Mouse (Mus musculus): ENCODE results near the gene Numa1. TPM values are rescaled to one million over a fixed set of nuclear protein-coding genes. Genes with fewer than 3 reads are reported as not detected.
"Not testable (repeated sequence)": the region's sequence is repeated elsewhere in the genome, so short reads cannot be mapped to it uniquely, and the experiment has no call there.

The Numa1 gene
- total RNA-seq, 2 experiments from 2014 or later, result 47.1 to 53.6 TPM

DNA sequence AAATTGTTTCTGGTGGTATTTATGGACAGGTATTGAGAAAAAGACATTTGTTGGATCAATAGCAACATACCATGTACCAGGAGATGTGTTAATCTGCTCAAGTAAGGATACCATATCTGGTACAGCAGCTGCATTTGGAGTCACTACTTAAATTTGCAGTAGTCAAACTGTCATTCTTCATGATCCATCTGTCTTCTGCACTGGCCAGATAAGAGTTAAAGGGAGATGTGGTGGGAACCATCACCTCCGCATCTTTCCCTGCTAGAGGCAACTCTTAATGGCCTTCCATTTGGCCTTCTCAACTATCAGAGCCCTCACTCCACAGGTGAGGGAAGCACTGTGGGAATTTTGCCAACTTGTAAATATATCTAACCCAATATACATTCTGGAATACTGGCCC is 72.6 kb downstream of the Numa1 start:
- TF ChIP-seq CTCF (IDR thresholded peaks at IDR 0.05), result no peak

DNA sequence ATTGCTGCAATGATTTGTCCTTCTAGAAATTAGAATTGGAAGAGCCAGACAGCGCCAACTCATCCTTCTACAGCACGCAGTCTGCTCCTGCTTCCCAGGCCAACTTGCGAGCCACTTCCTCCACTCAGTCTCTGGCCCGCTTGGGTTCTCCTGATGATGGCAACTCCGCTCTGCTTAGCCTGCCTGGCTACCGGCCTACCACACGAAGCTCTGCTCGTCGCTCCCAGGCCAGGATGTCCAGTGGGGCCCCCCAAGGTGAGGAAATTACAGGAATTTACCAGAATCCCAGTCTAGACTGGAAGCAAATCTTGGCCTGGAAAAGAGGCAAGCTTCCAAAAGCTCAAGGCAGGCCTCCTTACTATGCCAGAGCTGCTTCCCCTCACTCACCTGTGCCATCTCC is 77.9 kb downstream of the Numa1 start:
- no peak for TF ChIP-seq CTCF (IDR thresholded peaks at IDR 0.05)
- intact Hi-C loops (cut with DNase I), result no loop called here
- Histone ChIP-seq H3K27ac (no peak overlapping the region), H3K4me3 (no peak overlapping the region)
- DNase-seq, result peak; percentile 13

More for the DNA sequence above, 72.6 kb downstream of the Numa1 start:
- peak; percentile 2 for DNase-seq
- Histone ChIP-seq H3K27ac (no peak overlapping the region), H3K4me3 (no peak overlapping the region)
- intact Hi-C loops (cut with DNase I), result no loop called here

DNA sequence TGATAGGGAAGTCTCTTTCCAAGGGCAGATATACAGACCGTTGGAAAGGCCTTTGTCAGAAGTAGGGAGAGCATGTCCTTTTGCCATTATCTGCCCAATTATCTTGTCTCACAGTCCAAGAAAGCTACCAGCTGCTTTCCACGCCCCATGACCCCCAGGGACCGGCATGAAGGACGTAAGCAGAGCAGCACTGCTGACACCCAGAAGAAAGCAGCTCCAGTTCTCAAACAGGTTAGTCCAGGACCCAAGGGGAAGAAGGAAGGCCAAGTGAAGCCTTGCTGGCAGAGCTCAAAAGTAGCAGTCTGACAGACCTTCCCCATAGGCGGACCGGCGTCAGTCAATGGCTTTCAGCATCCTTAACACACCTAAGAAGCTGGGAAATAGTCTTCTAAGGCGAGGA is 79.5 kb downstream of the Numa1 start:
- DNase-seq, result no peak
- Histone ChIP-seq H3K4me3 (no peak overlapping the region), H3K27ac (no peak overlapping the region)
- no peak for TF ChIP-seq CTCF (IDR thresholded peaks at IDR 0.05)
- intact Hi-C loops (cut with DNase I), result no loop called here

DNA sequence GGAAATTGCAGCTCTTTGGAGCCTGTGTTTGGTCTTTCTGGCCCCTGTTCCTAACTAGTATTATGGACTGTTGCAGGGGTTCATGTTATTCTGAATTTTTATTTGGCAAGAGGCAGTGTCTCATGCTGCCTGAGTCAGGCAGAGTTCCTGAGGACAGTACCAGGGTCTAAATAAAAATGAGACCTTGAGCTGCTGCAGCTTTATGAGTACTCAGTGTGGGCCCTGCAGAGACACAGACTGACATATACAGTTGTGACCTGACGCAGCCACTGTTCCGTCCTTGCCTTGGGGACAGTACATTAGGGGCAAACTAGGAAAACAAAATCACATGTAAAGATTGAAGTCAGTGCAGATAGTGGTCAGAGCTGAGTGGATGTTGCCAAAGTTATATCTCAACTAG is 81.1 kb downstream of the Numa1 start:
- intact Hi-C loops (cut with DNase I), result no loop called here
- Histone ChIP-seq H3K27ac (no peak overlapping the region), H3K4me3 (no peak overlapping the region)
- no peak for TF ChIP-seq CTCF (IDR thresholded peaks at IDR 0.05)
- peak; percentile 6 for DNase-seq

DNA sequence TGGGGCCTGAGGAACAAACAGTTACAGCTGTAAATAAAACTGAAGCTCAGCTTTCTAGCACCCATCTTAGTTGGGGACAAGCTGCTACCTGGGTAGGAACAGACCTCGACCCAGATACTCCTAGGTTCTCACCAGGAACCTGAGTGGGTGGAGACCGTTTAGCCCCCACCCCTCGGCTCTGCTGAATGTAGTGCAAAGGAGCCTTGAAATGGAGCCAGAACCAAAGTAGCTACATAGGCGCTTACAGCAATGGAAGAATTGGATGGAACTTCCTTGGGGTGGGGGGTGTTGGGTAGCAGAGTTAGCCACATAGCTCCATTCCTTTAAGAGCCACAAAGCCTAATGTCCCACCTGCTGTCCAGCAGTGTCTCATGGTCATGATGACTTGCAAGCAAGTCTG is 83.0 kb downstream of the Numa1 start:
- peak overlapping the region; percentile 83 for H3K27ac ChIP-seq
- TF ChIP-seq CTCF (IDR thresholded peaks at IDR 0.05), result no peak
- no peak for DNase-seq
- intact Hi-C loops (cut with DNase I), result no loop called here
- peak overlapping the region; percentile 62 for H3K4me3 ChIP-seq

DNA sequence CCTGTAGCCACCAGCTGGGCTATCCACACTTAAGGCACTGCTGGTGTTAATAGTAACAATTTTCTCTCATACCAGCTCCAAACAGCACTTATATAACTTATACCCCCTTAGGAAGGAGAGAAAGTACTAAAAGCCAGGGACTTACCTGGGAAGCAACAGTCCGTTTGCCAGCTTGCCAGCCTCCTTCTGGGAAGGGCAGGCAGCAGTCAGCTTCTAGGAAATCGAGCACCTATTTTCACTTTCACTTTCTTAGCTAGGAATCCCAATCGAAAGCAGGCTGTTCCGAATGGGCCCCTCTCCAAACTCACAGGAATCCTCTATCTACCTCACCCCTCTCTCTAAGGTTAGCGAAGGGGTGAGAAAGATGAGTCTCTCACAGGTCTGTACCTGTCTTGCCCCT is 83.5 kb downstream of the Numa1 start:
- intact Hi-C loops (cut with DNase I), result no loop called here
- peak overlapping the region; percentile 83 for H3K27ac ChIP-seq
- peak; percentile 42 for DNase-seq
- H3K4me3 ChIP-seq, result peak overlapping the region; percentile 62
- TF ChIP-seq CTCF (IDR thresholded peaks at IDR 0.05), result no peak

DNA sequence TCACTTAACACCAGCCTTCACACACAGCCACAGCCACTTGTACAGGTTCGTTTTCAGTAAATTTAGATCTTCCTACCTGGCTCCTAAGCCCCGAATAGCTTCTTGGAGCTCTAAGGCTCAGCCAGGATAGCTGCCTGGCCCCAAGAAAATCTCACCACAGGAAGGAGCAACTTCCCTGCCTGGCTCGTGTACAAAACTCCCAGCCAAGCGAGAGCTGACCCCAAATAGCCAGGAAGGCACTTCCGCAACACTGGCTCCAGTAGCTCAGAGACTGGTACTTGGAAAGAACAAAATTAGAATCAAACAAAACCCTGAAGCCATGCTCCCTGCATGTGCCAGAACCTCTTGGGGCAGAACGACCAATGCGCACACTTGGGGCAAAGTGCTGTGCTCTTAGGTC is 84.1 kb downstream of the Numa1 start:
- Histone ChIP-seq H3K4me3 (peak overlapping the region; percentile 62), H3K27ac (peak overlapping the region; percentile 83)
- peak; percentile 47 for DNase-seq
- TF ChIP-seq CTCF (IDR thresholded peaks at IDR 0.05), result no peak
- intact Hi-C loops (cut with DNase I), result no loop called here

DNA sequence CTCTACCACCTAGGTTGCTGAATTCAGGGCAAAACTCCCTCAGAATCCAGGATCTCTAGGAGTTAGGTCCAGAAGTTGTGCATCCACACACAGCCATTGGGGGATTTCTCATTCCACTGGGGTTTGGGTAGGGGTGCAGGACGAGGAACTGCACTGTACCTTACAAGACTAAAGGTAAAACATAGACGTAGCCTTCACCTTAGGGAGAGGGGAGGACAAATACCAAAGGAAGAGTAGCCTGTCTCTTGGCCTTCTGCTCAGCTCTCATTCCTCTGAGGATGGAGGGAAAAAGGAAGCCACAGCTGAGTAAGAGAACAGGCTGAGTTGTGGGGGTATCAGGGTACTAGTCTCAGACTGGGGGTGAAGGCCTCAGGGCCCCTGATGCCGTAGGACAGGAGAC is 84.7 kb downstream of the Numa1 start, which contains the start of gene Il18bp:
Gene Il18bp (minus strand): TSS at position 101 of the 400 bp plus-strand sequence.
- TF ChIP-seq CTCF (IDR thresholded peaks at IDR 0.05), result no peak
- peak within 1 kb of the TSS; percentile 62 for H3K4me3 ChIP-seq
- H3K27ac ChIP-seq, result peak within 1 kb of the TSS; percentile 83
- intact Hi-C loops (cut with DNase I), result no loop called here
- DNase-seq, result no peak

DNA sequence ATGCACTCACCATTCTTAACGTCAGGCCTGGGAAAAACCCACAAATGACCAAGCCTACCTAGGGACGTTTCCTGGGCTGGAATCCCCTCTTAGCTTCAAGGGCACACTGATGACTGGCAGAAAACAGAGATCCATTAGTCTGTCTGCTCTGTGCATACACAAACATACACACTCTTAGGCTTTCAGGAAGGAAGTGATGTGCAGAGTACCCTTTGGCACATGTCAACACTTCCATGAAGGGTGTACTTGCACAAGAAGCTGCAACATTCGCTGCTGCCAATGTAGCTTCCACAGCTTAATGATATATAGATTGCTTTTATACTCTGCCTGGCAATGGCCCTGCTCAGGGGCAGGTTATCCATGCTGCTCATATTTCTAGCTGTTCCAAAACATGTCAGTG is 85.5 kb downstream of the Numa1 start:
- H3K4me3 ChIP-seq, result no peak overlapping the region
- no peak for DNase-seq
- intact Hi-C loops (cut with DNase I), result no loop called here
- no peak for TF ChIP-seq CTCF (IDR thresholded peaks at IDR 0.05)
- no peak overlapping the region for H3K27ac ChIP-seq

DNA sequence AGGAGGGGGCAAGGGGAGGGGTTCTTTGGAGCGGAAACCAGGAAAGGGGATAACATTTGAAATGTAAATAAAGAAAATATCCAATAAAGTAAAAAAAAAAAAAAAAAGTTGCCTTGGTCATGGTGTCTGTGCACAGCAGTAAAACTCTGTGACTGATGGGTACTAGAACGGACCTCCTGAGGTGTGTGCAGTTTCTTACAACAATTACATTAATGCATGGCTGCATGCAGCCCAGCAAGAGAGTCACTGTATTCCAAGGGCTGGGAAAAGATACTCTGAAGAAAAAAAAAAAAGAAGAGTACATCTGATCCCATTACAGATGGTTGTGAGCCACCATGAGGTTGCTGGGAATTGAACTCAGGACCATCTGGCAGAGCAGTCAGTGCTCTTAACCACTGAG is 87.0 kb downstream of the Numa1 start:
- H3K27ac ChIP-seq; H3K4me3 ChIP-seq; DNase-seq; intact Hi-C loops (cut with DNase I): not testable (repeated sequence)

DNA sequence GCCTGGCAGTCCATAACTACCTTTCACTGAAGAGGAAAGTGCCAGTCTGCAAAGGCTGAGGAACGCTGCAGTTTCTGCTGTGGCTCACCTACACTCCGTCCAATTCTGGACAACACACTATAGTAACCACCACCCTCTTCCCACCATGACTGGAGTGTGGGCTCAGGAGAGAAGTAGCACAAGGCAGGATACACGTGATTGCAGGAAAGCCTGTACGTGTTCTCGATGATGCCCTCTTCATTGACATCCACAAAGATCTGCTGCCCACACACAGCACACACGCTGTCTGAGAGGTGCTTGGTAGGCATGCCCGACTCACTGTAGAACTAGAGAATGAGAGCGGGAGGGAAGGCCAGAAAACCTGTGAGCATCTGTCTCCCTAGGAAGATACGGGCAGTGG is 89.9 kb downstream of the Numa1 start:
- Histone ChIP-seq H3K4me3 (no peak overlapping the region), H3K27ac (no peak overlapping the region)
- TF ChIP-seq CTCF (IDR thresholded peaks at IDR 0.05), result no peak
- intact Hi-C loops (cut with DNase I), result no loop called here
- no peak for DNase-seq

DNA sequence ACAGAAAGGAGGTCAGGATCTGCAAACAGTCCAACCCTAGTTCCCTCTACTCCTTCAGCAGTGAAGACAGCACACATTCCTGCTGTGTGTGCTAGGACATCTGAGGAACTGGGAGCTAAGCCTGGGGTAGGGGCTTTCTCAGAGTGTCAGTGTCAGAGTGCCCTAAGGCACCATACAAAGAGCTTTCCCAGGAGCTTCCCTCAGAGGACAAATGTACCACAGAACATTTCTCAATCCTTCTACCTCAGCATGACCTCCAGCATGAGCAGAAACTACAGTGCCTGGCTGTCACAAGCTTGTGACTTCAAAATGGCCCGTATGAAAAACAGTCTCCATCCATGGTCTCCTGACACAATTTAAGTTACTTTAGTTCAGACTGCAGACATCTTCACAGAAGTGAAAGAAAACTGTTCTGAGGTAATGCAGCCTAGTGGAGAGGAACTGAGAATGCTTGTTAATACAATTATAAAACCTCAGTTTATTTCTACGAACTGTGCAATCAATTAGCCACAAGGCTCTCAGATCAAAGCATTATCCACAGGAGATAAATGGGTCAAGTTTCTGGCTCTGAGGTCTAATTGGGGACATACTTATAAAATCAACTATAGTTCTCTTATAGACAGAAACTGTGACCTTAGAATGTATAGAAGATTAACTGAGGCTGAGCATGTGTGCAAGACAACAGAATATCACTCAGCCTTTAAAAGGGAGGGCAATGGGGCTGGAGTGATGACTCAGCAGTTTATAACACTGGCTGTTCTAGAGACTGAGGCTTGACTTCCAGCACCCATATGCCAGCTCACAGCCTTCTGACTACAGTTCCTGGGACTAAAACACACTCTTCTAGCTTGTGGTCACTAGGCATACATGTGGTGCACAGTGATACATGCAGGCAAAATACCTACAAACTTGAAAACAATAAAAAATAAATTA is 91.5 kb downstream of the Numa1 start:
- no peak for DNase-seq
- intact Hi-C loops (cut with DNase I), result no loop called here
- H3K27ac ChIP-seq, result no peak overlapping the region
- TF ChIP-seq CTCF (IDR thresholded peaks at IDR 0.05), result no peak
- H3K4me3 ChIP-seq, result no peak overlapping the region

DNA sequence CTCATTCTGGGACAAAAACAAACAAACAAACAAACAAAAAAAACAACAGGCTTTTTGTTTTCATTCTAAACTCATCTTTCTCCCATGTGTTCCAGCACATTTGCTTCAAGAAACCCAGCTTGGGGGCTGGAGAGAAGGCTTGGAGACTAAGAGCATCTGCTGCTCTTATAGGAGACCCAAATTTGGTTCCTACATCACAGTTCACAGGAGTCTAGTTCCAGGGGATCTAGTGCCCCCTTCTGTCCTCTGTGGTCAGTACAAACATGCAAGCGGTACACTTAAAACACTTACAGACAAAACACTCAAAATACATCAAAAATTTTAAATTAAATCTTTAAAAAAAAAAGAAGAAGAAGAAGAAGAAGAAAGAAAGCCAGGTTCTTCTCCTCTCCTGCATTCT is 101.0 kb downstream of the Numa1 start:
- peak; percentile 56 for TF ChIP-seq CTCF (IDR thresholded peaks at IDR 0.05)
- no peak overlapping the region for H3K4me3 ChIP-seq
- intact Hi-C loops (cut with DNase I), result loop anchor here (2.0 kb wide), 2 partner anchors 36 to 116 kb away; no protein-coding TSS in a partner anchor
- no peak overlapping the region for H3K27ac ChIP-seq
- no peak for DNase-seq

DNA sequence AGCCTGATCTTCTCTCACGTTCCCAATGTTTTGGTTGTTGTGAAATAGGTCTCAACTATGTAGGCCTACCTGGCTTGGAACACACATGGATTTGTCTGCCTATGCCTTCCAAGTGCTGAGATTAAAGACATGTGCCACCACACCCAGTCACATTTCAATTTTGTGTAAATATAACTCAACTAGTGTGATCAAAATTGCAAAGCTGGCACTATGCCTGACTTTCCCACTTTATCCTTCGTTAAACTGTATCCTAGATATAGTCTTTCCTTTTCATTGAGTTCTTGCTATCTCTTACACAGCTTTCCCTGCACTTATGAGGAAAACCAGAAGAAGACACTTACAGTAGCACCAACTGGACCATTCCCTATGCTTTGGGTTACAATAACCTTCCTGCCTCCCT is 101.6 kb downstream of the Numa1 start:
- no peak for DNase-seq
- Histone ChIP-seq H3K27ac (no peak overlapping the region), H3K4me3 (no peak overlapping the region)
- no peak for TF ChIP-seq CTCF (IDR thresholded peaks at IDR 0.05)
- intact Hi-C loops (cut with DNase I), result loop anchor here (2.0 kb wide), 2 partner anchors 37 to 117 kb away; no protein-coding TSS in a partner anchor
